Mouse (Mus musculus) hindbrain, embryonic 11.5 days (tissue): ENCODE results near the gene Banp. TPM values are rescaled to one million over a fixed set of nuclear protein-coding genes. Genes with fewer than 3 reads are reported as not detected.

ENCODE experiments used
- ATAC-seq: fragments of 200-750 bp; cut with Nextera tagmentation; 2 replicates; pipeline ENCODE4 v1.8.0; 2017; ENCODE audit warnings: mild to moderate bottlenecking, moderate TSS enrichment, moderate library complexity; ENCODE audit not compliant: low FRiP score
- DNase-seq: peaks from one replicate; pipeline ENCODE4 v3.0.0-alpha.2; 2015; ENCODE audit warnings: low spot score
- H3K27ac ChIP-seq: fragments of 300-500 bp; sonication (generic); 2 replicates; pipeline ENCODE4 v1.5.1; 2014; ENCODE audit warnings: mild to moderate bottlenecking, low read depth, low read length
- H3K27me3 ChIP-seq: fragments of 300-500 bp; sonication (generic); 2 replicates; pipeline ENCODE4 v1.6.1; 2014; ENCODE audit warnings: mild to moderate bottlenecking, low read length, moderate library complexity, mixed read lengths; ENCODE audit not compliant: control insufficient read depth, insufficient read depth
- H3K36me3 ChIP-seq: fragments of 300-500 bp; sonication (generic); 2 replicates; pipeline ENCODE4 v1.6.1; 2014; ENCODE audit warnings: mild to moderate bottlenecking, low read length, moderate library complexity, mixed read lengths; ENCODE audit not compliant: control insufficient read depth, insufficient read depth
- H3K4me1 ChIP-seq: fragments of 300-500 bp; sonication (generic); replicated peaks from 2 replicates; pipeline ENCODE4 v1.6.1; 2014; ENCODE audit warnings: low read length, mixed read lengths; ENCODE audit not compliant: control insufficient read depth, insufficient read depth
- H3K4me2 ChIP-seq: fragments of 300-500 bp; sonication (generic); replicated peaks from 2 replicates; pipeline ENCODE4 v1.6.1; 2014; ENCODE audit warnings: mild to moderate bottlenecking, low read depth, low read length
- H3K4me3 ChIP-seq: fragments of 300-500 bp; sonication (generic); 2 replicates; pipeline ENCODE4 v1.5.1; 2014; ENCODE audit warnings: low read depth, low read length
- H3K9ac ChIP-seq: fragments of 300-500 bp; sonication (generic); 2 replicates; pipeline ENCODE4 v1.6.1; 2014; ENCODE audit warnings: low read depth, low read length
- H3K9me3 ChIP-seq: fragments of 300-500 bp; sonication (generic); 2 replicates; pipeline ENCODE4 v1.6.1; 2016; ENCODE audit warnings: low read length; ENCODE audit not compliant: control insufficient read depth
- WGBS: fragments of 180-500 bp; shearing (Covaris S2); extraction: QIAGEN DNeasy Blood & Tissue Kit; methylation state at CpG from one replicate; pipeline ENCODE4 v1.1.7; 2014; 5-methylcytosine and 5-hydroxymethylcytosine counted together
- polyA plus RNA-seq: library from polyadenylated mRNA; unstranded; fragments of >200 nt; fragmentation: Nextera tagmentation; extraction: Ambion mirVana; gene quantifications from 2 replicates; pipeline ENCODE4 v1.2.1, GENCODE M21; 2014

Gene Banp
- polyA plus RNA-seq, 1 experiment from 2014 or later: 51.8 TPM

DNA sequence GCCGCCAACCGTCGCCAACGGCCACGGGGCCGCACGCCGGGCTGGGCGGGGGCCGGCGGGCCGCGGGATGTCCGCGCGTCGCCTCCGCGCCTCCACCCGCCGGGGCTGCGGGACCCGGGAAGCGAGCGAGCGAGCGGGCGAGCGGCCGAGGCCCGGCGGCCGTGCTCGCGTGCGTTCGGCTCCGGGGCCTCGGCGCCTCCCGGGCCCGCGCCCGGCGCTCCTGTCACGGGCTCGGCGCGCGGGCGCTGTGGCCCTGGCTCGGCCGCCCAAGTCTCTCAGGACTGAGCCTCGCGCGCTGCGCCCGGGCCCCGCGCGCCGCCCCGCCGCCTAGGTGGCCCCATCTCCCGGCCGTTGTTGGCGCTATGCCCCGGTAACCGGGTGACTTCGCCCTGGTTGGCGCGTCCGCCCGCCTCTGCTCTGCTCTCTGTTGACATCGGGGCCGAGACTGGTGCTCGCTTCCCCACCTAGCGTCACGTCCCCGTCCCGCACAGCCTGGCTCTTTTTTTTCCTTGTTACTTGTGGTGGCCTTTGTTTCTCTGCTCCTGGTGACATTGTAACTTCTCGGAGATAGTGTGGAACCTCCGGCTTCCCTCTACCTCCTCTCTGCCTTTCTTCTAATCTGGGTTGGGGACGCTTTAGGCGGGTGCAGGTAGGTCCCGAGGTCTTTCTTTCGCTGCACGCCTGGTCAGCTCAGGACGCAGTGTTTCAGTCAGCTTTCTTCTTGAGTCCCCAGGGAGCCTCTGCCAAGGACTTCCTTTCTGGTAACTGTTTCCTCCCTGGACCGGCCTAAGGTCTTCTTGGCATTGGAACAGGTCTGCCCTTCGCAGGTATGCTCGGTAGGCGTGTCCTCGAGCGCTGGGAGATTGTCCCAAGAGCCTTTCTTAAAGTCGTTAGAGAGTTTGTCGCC lies 1.5 kb downstream of the Banp start:
- DNase-seq (peak; percentile 56), ATAC-seq (peak; percentile 9)
- Histone ChIP-seq H3K27ac (peak overlapping the region; percentile 93), H3K27me3 (no peaks in the 10 kb centered on the region), H3K4me2 (peak overlapping the region; percentile 83), H3K9ac (peak overlapping the region; percentile 96), H3K36me3 (no peaks in the 10 kb centered on the region), H3K9me3 (no peaks in the 10 kb centered on the region), H3K4me3 (peak overlapping the region; percentile 95), H3K4me1 (peaks cover 9% of the 10 kb centered on the region)
- WGBS: under 1% methylated on average over 50 of the region's 97 CpGs

DNA sequence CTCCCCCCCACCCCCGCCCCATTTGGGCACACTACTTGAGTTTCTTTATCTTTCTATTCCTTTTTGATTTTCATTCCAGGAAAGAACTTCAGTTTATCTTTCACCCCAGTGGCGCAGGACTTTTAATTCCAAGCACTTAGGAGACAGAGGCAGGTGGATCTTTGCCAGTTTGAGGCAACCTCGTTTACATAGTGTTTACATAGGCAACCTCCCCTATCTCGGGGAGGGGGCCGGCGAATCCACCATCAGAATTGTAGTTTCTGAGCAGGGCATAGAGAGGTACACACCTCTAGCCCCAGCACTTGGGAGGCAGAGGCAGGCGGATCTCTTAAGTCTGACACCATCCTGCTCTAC lies 2.1 kb downstream of the Banp start:
- H3K4me3 ChIP-seq: peak overlapping the region; percentile 95
- H3K36me3 ChIP-seq: no peaks in the 10 kb centered on the region
- ATAC-seq (no peak), DNase-seq (no peak)
- peak overlapping the region; percentile 83 for H3K4me2 ChIP-seq
- H3K9ac ChIP-seq: peak overlapping the region; percentile 96
- H3K9me3 ChIP-seq: no peaks in the 10 kb centered on the region
- WGBS: 40% methylated on average over 7 of the region's 7 CpGs
- peaks cover 9% of the 10 kb centered on the region for H3K4me1 ChIP-seq
- no peaks in the 10 kb centered on the region for H3K27me3 ChIP-seq
- H3K27ac ChIP-seq: peak overlapping the region; percentile 93; the same call in 1 of the 2 replicates

- H3K9me3 ChIP-seq: no peaks in the 10 kb centered on the region
- DNase-seq (no peak), ATAC-seq (no peak)
- peak overlapping the region; percentile 96 for H3K9ac ChIP-seq
- peaks cover 9% of the 10 kb centered on the region for H3K4me1 ChIP-seq
- no peaks in the 10 kb centered on the region for H3K36me3 ChIP-seq
- no peaks in the 10 kb centered on the region for H3K27me3 ChIP-seq
- no peak overlapping the region for H3K4me3 ChIP-seq
- no peak overlapping the region for H3K27ac ChIP-seq
- H3K4me2 ChIP-seq: peak overlapping the region; percentile 83
These were observed 2.6 kb downstream of the Banp start for GRCm38 (mm10) chr8:121952122-121952521.

GRCm38 (mm10) chr8:121952800-121953199 lies 3.2 kb downstream of the Banp start:
- no peak overlapping the region for H3K9ac ChIP-seq

GRCm38 (mm10) chr8:121953821-121954545 lies 4.4 kb downstream of the Banp start:
- H3K4me2 ChIP-seq: no peak overlapping the region
- ATAC-seq (no peak), DNase-seq (no peak)
- H3K36me3 ChIP-seq: no peaks in the 10 kb centered on the region
- WGBS: 80% methylated on average over 3 of the region's 3 CpGs
- no peaks in the 10 kb centered on the region for H3K27me3 ChIP-seq
- H3K4me3 ChIP-seq: no peak overlapping the region
- H3K27ac ChIP-seq: no peak overlapping the region
- peaks cover 9% of the 10 kb centered on the region; the same call in 1 of the 2 replicates for H3K4me1 ChIP-seq
- H3K9me3 ChIP-seq: no peaks in the 10 kb centered on the region
- no peak overlapping the region for H3K9ac ChIP-seq

More at GRCm38 (mm10) chr8:121952800-121953199, 3.2 kb downstream of the Banp start:
- Histone ChIP-seq H3K4me2 (no peak overlapping the region), H3K4me3 (no peak overlapping the region), H3K36me3 (no peaks in the 10 kb centered on the region), H3K9me3 (no peaks in the 10 kb centered on the region), H3K27me3 (no peaks in the 10 kb centered on the region), H3K4me1 (peaks cover 9% of the 10 kb centered on the region; the same call in 1 of the 2 replicates), H3K27ac (no peak overlapping the region)
- WGBS: 96% methylated on average over 7 of the region's 7 CpGs
- ATAC-seq: no peak
- no peak for DNase-seq

DNA sequence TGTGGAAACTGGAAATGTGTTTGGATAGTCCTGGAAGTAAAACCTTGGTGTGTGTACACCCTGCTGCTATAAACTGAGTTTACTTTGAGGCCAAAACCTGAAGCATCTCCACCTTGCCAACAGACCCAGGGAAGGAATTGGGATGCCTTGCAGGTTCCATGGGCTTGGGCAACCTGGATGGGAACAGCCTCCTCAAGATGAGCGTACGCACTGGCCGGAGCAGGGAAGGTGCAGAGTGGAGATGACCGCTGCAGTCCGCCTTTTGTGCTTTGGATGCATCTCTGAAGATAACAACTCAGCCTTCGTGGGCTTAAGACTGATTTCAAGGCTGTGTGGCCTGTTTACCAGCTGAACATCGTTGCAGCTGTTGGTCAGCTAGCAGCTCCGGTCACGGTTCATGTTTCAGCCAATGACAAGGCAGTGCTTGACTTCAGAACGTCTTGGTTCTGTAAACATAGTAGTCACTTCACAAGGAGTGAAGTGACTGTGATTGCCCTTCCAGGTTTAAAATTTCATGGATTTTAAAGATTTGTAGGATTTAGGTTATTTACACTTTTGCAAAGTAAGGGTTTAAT lies 5.5 kb downstream of the Banp start:
- Histone ChIP-seq H3K9ac (no peak overlapping the region), H3K27ac (no peak overlapping the region), H3K4me2 (no peak overlapping the region), H3K27me3 (no peaks in the 10 kb centered on the region), H3K9me3 (no peaks in the 10 kb centered on the region), H3K4me3 (no peak overlapping the region), H3K36me3 (no peaks in the 10 kb centered on the region), H3K4me1 (peaks cover 9% of the 10 kb centered on the region; the same call in 1 of the 2 replicates)
- ATAC-seq (no peak), DNase-seq (no peak)
- 84% methylated on average over 10 of the region's 10 CpGs for whole genome bisulfite sequencing

DNA sequence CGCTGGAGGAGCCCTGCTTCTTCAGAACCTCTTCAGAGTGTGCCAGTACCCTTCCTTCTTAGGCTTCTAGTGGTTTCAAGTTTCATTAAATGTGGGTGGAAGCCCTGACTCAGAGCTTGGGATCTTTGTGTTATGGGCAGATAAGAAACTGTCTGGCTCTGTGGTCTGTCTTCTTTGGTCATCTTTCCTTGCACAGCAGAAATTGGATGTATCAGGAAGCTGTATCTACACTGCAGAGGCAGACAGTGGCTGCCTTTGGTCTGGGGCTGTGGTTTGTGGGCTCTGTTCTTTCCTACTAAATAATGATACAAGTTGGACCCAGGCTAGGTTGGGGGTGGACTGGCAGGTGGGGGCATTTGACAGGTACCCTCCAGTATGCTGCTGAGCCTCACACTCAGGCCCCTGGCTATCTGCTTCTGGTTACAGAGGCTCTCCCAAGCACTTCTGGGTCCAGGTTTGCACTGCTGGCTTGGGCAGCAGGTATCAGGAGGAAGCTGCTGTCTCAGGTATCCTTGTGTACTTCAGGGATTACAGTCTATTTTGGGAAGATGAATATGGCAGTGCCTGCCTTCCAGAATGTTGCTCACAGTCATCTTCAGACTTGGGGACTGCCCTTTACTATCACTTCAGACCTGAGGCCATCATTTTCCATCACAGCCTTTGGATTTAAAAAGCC lies 6.4 kb downstream of the Banp start:
- 78% methylated on average over 1 of the region's 1 CpGs for WGBS
- no peaks in the 10 kb centered on the region for H3K36me3 ChIP-seq

GRCm38 (mm10) chr8:121958395-121958794 lies 8.8 kb downstream of the Banp start:
- no peak overlapping the region for H3K4me3 ChIP-seq
- 94% methylated on average over 1 of the region's 1 CpGs for WGBS
- no peak for ATAC-seq
- no peaks in the 10 kb centered on the region for H3K9me3 ChIP-seq
- DNase-seq: no peak
- H3K4me1 ChIP-seq: no peaks in the 10 kb centered on the region
- H3K36me3 ChIP-seq: no peaks in the 10 kb centered on the region
- no peak overlapping the region for H3K27ac ChIP-seq
- no peak overlapping the region for H3K9ac ChIP-seq
- no peaks in the 10 kb centered on the region for H3K27me3 ChIP-seq
- H3K4me2 ChIP-seq: no peak overlapping the region

More for the DNA sequence above, 6.4 kb downstream of the Banp start:
- Histone ChIP-seq H3K27ac (no peak overlapping the region), H3K4me1 (peaks cover 9% of the 10 kb centered on the region; the same call in 1 of the 2 replicates), H3K4me3 (no peak overlapping the region), H3K4me2 (no peak overlapping the region), H3K27me3 (no peaks in the 10 kb centered on the region), H3K9me3 (no peaks in the 10 kb centered on the region), H3K9ac (no peak overlapping the region)
- DNase-seq (no peak), ATAC-seq (no peak)
